Mouse (Mus musculus) hindbrain, embryonic 14.5 days (tissue): ENCODE results near the gene Eme1. TPM values are rescaled to one million over a fixed set of nuclear protein-coding genes. Genes with fewer than 3 reads are reported as not detected.

Source experiments
- ATAC-seq: fragments of 200-750 bp; cut with Nextera tagmentation; 2 replicates; pipeline ENCODE4 v1.8.0; 2017; ENCODE audit warnings: moderate number of reproducible peaks, mild to moderate bottlenecking, moderate TSS enrichment, moderate library complexity; ENCODE audit not compliant: low FRiP score
- DNase-seq: peaks from one replicate; pipeline ENCODE4 v3.0.0-alpha.2; 2015; ENCODE audit warnings: low spot score
- H3K27ac ChIP-seq: fragments of 300-500 bp; sonication (generic); 2 replicates; pipeline ENCODE4 v1.5.1; 2014; ENCODE audit warnings: mild to moderate bottlenecking, moderate library complexity
- H3K27me3 ChIP-seq: fragments of 300-500 bp; sonication (generic); 2 replicates; pipeline ENCODE4 v1.6.1; 2014; ENCODE audit warnings: mild to moderate bottlenecking, low read length, mixed read lengths; ENCODE audit not compliant: control insufficient read depth, insufficient read depth
- H3K36me3 ChIP-seq: fragments of 300-500 bp; sonication (generic); replicated peaks from 2 replicates; pipeline ENCODE4 v1.6.1; 2014; ENCODE audit not compliant: control insufficient read depth, insufficient read depth
- H3K4me1 ChIP-seq: fragments of 300-500 bp; sonication (generic); replicated peaks from 2 replicates; pipeline ENCODE4 v1.6.1; 2014; ENCODE audit warnings: antibody characterized with exemption, low read length, mixed read lengths; ENCODE audit not compliant: control insufficient read depth, insufficient read depth
- H3K4me2 ChIP-seq: fragments of 300-500 bp; sonication (generic); replicated peaks from 2 replicates; pipeline ENCODE4 v1.6.1; 2014; ENCODE audit warnings: mild to moderate bottlenecking, moderate library complexity
- H3K4me3 ChIP-seq: fragments of 300-500 bp; sonication (generic); replicated peaks from 2 replicates; pipeline ENCODE4 v1.5.1; 2014; ENCODE audit warnings: mild to moderate bottlenecking, low read length
- H3K9ac ChIP-seq: fragments of 300-500 bp; sonication (generic); 2 replicates; pipeline ENCODE4 v1.6.1; 2014
- H3K9me3 ChIP-seq: fragments of 300-500 bp; sonication (generic); 2 replicates; pipeline ENCODE4 v1.6.1; 2016; ENCODE audit warnings: low read length; ENCODE audit not compliant: control insufficient read depth
- WGBS: fragments of 180-500 bp; shearing (Covaris S2); extraction: QIAGEN DNeasy Blood & Tissue Kit; methylation state at CpG from one replicate; pipeline ENCODE4 v1.1.7; 2014; 5-methylcytosine and 5-hydroxymethylcytosine counted together
- polyA plus RNA-seq: library from polyadenylated mRNA; unstranded; fragments of >200 nt; fragmentation: Nextera tagmentation; extraction: Ambion mirVana; gene quantifications from 2 replicates; pipeline ENCODE4 v1.2.1, GENCODE M21; 2014

Eme1 gene
- polyA plus RNA-seq, 1 experiment from 2014 or later, result 3.1 TPM

DNA sequence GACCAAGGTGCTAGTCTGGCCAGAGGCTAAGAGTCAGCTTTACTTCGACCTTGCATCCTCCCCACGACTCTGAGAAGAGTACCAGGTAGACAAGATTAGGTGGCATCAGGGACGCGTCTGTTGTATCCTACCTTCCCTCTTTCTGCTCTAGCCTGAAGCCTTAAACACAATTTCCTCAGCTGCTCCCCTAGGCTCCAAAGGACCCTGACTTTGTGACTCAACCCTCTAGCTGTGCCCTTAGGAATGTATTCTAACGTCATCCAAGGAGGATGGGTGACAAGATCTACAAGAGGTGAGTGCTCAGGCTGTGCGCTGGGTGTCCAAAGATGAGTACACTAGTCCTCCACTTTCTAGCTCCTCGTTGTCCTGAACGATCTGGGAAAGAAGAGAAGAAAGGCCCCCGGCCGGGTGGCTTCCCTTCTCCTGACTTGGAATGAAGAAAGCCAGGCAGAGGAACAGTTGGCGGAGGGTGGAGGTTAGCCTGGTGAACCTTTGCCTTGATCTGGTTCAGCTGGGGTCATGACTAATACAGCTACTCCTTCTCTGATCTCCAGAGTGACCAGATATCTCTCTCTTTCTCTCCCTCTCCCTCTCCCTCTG lies 51.3 kb downstream of the Eme1 start:
- Histone ChIP-seq H3K4me2 (peak overlapping the region; percentile 69), H3K4me1 (peaks cover 11% of the 10 kb centered on the region), H3K4me3 (no peak overlapping the region), H3K9me3 (no peaks in the 10 kb centered on the region), H3K27ac (no peak overlapping the region), H3K27me3 (0 out of 2 replicates have a peak, but pooled peaks cover 10% of the 10 kb centered on the region), H3K9ac (no peak overlapping the region), H3K36me3 (no peaks in the 10 kb centered on the region)
- 75% methylated on average over 11 of the region's 11 CpGs for WGBS
- DNase-seq (no peak), ATAC-seq (no peak)

DNA sequence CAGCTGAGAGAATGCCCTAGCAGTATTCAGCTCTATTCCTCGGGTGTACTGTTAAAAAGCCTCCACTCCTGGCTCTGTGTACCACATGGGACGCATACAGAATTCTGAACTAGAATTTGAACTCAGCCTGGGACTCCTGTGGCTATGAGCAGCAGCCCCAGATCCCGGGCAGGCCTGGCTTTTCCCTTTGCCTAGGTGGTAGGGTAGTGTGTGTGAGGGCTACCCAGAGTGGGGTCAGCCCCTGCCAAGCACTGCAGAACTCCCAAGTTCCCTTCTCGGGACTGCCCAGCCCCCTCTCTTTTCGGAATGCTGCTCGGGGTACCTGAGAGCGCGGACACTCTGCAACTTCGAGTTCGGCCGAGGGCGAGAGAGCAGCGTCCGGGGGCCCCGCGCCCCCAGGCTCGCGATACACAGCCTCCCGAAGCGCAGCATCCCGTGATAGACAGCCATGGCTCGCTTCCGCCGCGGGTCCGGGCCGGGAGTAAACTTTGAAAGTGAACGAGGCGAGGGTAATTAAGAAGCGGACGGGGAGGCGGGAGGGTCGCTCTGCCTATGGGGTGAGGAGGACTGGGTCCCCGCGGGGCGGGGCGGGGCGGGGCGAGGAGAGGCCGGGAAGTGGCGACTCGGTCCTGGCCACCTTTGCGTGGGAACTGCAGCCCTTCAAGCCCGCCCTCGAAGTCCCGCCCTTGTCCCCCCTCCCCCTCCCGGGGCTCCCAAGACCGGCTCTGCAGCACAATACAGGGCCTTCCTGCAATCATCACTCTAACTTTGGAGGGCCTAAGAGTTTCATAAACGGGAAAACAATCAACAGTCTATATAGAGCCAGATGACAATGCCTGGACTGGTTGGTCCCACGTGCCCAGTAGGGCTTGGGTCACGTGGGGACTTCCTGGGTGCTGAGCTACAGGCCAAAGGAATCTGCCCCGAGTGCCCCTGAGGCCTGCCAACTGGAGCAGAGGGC lies 52.2 kb downstream of the Eme1 start, which contains the start of gene Acsf2:
Gene Acsf2, minus strand, starts transcription at position 551 of the 961 bp plus-strand sequence.
- Histone ChIP-seq H3K27me3 (0 out of 2 replicates have a peak, but pooled peaks cover 10% of the 10 kb centered on the region), H3K4me3 (peak within 1 kb of the TSS; percentile 37), H3K4me2 (peak within 1 kb of the TSS; percentile 69), H3K9ac (peak within 1 kb of the TSS; percentile 39), H3K9me3 (no peaks in the 10 kb centered on the region), H3K4me1 (peaks cover 11% of the 10 kb centered on the region), H3K27ac (no peak within 1 kb of the TSS), H3K36me3 (no peaks in the 10 kb centered on the region)
- ATAC-seq, result peak; percentile 37; the same call in 1 of the 2 replicates
- peak; percentile 40 for DNase-seq
- WGBS, result 1% methylated on average over 44 of the region's 52 CpGs

DNA sequence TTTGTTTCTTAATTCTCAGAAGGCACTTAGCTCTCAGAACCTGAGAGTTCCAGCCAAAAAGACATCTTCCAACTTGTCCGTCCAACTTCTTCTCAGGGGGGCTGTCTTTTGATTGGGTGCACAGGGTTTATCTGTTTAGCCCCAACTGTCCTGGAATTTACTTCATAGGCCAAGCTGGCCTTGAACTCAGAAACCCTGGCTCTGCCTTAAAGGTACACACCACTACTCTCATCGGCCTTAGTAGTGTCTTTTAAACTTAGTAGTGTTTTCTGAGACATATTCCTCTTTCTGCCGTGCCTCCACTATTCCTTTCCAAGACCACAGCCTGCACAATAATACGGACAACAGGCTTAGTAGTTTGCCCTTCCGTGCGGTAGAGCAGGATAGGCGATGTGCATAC lies 53.3 kb downstream of the Eme1 start:
- H3K36me3 ChIP-seq, result no peaks in the 10 kb centered on the region
- no peak for DNase-seq
- no peaks in the 10 kb centered on the region for H3K9me3 ChIP-seq
- no peak overlapping the region for H3K4me2 ChIP-seq
- no peak overlapping the region for H3K27ac ChIP-seq
- ATAC-seq, result no peak
- WGBS, result 94% methylated on average over 7 of the region's 7 CpGs
- H3K4me1 ChIP-seq, result peaks cover 11% of the 10 kb centered on the region
- no peak overlapping the region for H3K9ac ChIP-seq
- no peak overlapping the region for H3K4me3 ChIP-seq
- 0 out of 2 replicates have a peak, but pooled peaks cover 10% of the 10 kb centered on the region for H3K27me3 ChIP-seq

DNA sequence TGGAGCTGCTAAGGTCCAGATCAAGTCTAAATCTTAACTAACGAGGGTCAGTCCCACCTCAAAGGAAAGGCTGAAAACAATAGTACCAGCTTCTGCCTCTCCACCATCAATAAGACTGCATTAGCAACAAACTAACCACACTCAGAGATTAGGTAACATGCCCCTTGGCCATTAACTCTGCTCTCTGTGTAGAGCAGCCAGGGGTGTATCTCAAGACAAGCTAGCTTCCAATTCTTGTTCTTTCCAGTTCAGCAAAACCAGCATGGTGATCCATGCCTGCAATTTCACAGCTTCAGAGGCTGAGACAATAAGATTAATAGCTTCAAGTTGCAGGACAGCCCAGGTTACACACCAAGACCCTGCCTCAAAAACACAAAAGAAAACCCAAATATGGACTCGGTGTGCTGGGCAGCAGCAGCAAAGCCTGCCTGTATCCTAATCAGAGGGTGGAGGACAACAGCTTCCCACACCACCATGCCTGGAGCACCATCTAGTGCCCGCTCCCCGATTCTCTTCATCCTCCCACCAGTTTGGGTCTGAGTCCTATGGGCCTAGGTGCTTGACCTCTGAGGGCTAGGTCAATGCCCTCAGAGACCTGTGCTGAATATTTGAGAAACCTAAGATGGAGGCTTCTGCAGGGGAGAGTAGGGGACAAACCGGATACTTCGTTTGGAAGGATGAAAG lies 55.2 kb downstream of the Eme1 start:
- Histone ChIP-seq H3K9me3 (no peaks in the 10 kb centered on the region), H3K9ac (no peak overlapping the region), H3K4me2 (no peak overlapping the region), H3K27me3 (0 out of 2 replicates have a peak, but pooled peaks cover 10% of the 10 kb centered on the region), H3K4me3 (no peak overlapping the region), H3K36me3 (no peaks in the 10 kb centered on the region), H3K4me1 (peaks cover 11% of the 10 kb centered on the region), H3K27ac (no peak overlapping the region)
- 68% methylated on average over 6 of the region's 6 CpGs for WGBS
- ATAC-seq (no peak), DNase-seq (no peak)

DNA sequence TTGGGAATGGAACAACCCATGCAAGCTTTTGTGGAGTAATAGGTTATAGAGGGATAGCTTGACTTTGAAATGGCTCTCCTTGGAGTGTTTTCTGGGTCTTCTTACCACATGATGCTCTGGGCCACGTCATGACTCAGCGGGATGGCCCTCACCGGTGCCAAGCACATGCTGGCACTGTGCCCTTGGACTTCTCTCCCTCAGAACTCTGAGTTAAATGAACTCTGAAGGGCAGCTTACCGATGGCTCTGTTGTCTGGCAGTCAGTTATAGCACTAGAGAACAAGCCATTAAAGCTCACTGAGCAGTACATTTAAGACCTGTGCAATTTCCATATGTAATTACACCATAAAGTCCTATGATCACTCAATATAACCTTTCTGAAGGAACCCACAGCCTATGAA lies 56.4 kb downstream of the Eme1 start:
- H3K27me3 ChIP-seq, result 0 out of 2 replicates have a peak, but pooled peaks cover 10% of the 10 kb centered on the region
- no peaks in the 10 kb centered on the region for H3K9me3 ChIP-seq
- H3K4me3 ChIP-seq, result no peak overlapping the region
- H3K9ac ChIP-seq, result no peak overlapping the region
- DNase-seq (no peak), ATAC-seq (no peak)
- no peak overlapping the region for H3K4me2 ChIP-seq
- no peaks in the 10 kb centered on the region for H3K36me3 ChIP-seq
- WGBS, result 89% methylated on average over 4 of the region's 4 CpGs
- no peak overlapping the region for H3K27ac ChIP-seq
- H3K4me1 ChIP-seq, result peaks cover 11% of the 10 kb centered on the region

DNA sequence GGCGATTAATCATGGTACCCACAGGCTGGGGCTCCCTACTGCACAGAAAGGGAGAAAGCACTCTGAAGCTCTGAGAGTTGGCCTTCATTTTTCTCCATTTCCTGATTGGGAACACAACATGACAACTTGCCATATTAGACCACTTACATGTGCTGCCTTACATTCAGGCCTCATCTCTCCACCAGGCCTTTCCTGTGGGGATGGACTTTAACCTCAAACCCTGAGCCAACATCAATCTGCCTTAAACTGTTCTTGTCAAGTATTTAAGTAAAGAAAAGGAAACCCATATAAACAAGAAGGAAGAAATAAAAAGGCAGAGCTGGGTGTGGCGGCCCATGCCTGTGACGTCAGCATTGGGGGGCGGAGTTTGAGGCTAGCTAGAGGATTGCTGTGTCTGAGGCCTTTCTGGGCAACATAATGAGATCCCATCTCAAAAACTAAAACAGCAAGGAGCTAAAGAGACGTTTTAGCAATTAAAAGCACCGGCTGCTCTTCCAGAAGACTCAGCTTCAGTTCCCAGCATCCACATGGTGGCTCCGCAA lies 57.4 kb downstream of the Eme1 start:
- no peaks in the 10 kb centered on the region for H3K9me3 ChIP-seq
- H3K4me3 ChIP-seq, result no peak overlapping the region
- WGBS, result 75% methylated on average over 7 of the region's 7 CpGs
- no peak for DNase-seq
- H3K36me3 ChIP-seq, result no peaks in the 10 kb centered on the region
- H3K4me1 ChIP-seq, result peaks cover 3% of the 10 kb centered on the region; the same call in 1 of the 2 replicates
- H3K9ac ChIP-seq, result no peak overlapping the region
- no peak overlapping the region for H3K4me2 ChIP-seq
- 0 out of 2 replicates have a peak, but pooled peaks cover 7% of the 10 kb centered on the region for H3K27me3 ChIP-seq
- H3K27ac ChIP-seq, result no peak overlapping the region
- no peak for ATAC-seq

Other genes with a start within 250 kb of the Eme1 start
- gene Cacna1g, start 179.8 kb downstream of the Eme1 start, polyA plus RNA-seq, result 18.6 and 22.8 TPM in 2 replicates
- gene Spata20, start 167.8 kb downstream of the Eme1 start, polyA plus RNA-seq, result 0.33 and 1.3 TPM in 2 replicates
- gene Epn3, start 154.0 kb downstream of the Eme1 start, polyA plus RNA-seq, result 1.6 and 2.0 TPM in 2 replicates
- gene Mycbpap, start 132.2 kb downstream of the Eme1 start, polyA plus RNA-seq, result 3.3 and 5.1 TPM in 2 replicates
- 6.5 and 7.5 TPM in 2 replicates for gene Rsad1, start 104.7 kb downstream of the Eme1 start, polyA plus RNA-seq
- gene Chad, start 88.9 kb downstream of the Eme1 start, polyA plus RNA-seq, result 0.15 and 0.37 TPM in 2 replicates
- gene Acsf2, start 52.1 kb downstream of the Eme1 start, polyA plus RNA-seq, result 2.1 and 2.5 TPM in 2 replicates
- 132 and 139 TPM in 2 replicates for gene Lrrc59, start 24.2 kb downstream of the Eme1 start, polyA plus RNA-seq
- gene Mrpl27, start 197 bp downstream of the Eme1 start, polyA plus RNA-seq, result 118 and 140 TPM in 2 replicates
- gene Xylt2, start 23.6 kb upstream of the Eme1 start, polyA plus RNA-seq, result 13.2 and 14.8 TPM in 2 replicates
- gene Gm11541, start 50.5 kb upstream of the Eme1 start, polyA plus RNA-seq, result 0.27 TPM in 1 of 2 replicates, not detected in the other
- not detected in 2 replicates for gene Cdc34b, start 87.8 kb upstream of the Eme1 start, polyA plus RNA-seq
- not detected in 2 replicates for gene Tmem92, start 128.7 kb upstream of the Eme1 start, polyA plus RNA-seq